Mouse (Mus musculus): ENCODE results near the gene Elmo2. TPM values are rescaled to one million over a fixed set of nuclear protein-coding genes. Genes with fewer than 3 reads are reported as not detected.
A peak's percentile ranks its signal among the peaks of the same experiment; 100 is the strongest.

Elmo2 gene
- polyA plus RNA-seq, 1 experiment from 2014 or later: 70.6 TPM

DNA sequence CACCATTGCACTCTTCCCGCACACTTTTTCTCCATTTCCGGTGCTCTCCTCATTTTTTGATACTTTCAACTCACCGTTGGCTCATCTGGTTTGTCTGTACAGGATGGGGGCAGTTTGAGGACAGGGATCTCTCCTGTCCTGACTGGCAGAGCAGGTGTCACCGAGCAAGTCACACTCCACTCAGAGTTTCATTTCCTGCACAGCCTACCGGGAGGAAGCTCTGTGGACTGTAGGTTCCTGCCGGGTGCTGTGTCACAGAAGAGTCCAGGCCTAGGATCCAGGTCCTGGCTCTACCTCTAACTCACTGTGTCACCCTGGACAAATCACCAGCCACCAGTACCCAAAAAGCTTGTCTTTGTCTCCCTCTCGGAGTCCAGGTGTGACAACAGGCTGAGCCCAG is 84.5 kb downstream of the Elmo2 start:
- WGBS: 60% methylated on average over 7 of the region's 7 CpGs
- H3K4me1 ChIP-seq (ENCODE audit: control insufficient read depth, insufficient read depth, low read length): no peaks in the 10 kb centered on the region

DNA sequence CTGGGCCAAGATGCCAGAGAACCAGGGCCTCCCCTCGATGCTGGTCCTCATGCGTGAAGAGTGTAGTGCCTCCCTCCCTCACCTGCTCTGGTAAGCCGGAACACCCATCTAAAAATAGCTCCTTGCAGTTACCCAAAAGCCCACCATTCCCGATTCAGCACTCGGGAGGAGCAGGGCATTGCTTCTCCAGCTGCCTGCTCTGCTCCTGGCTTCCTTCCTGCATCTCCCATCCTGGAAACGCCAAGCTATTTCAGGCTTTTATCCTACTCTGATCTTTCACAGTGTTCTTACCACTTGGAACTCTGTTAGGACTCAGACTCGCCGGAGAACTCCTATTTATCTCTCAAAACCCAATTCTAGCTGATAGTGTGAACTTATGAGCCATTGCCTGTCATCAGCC is 85.9 kb downstream of the Elmo2 start:
- no peak for ATAC-seq (ENCODE audit: low read depth)
- H3K27me3 ChIP-seq (replicated peaks; ENCODE audit: control insufficient read depth, insufficient read depth, low read length): peaks cover 93% of the 10 kb centered on the region
- 40% methylated on average over 7 of the region's 8 CpGs for WGBS
- H3K4me2 ChIP-seq (ENCODE audit: low read depth, low read length): no peak overlapping the region
- no peak overlapping the region for H3K9ac ChIP-seq (ENCODE audit: low read depth, low read length)
- H3K4me3 ChIP-seq (ENCODE audit: low read depth, low read length): no peak overlapping the region
- DNase-seq (ENCODE audit: low spot score): no peak
- H3K9me3 ChIP-seq (ENCODE audit: control insufficient read depth, low read length): no peaks in the 10 kb centered on the region
- H3K27ac ChIP-seq (replicated peaks; ENCODE audit: low read depth, low read length): no peak overlapping the region
- H3K36me3 ChIP-seq (ENCODE audit: control insufficient read depth, insufficient read depth, low read length): no peaks in the 10 kb centered on the region
- no peaks in the 10 kb centered on the region for H3K4me1 ChIP-seq (ENCODE audit: control insufficient read depth, insufficient read depth, low read length)

More for the DNA sequence above, 84.5 kb downstream of the Elmo2 start:
- Histone ChIP-seq H3K4me3 (ENCODE audit: low read depth, low read length) (no peak overlapping the region), H3K9me3 (ENCODE audit: control insufficient read depth, low read length) (no peaks in the 10 kb centered on the region), H3K27ac (replicated peaks; ENCODE audit: low read depth, low read length) (no peak overlapping the region), H3K36me3 (ENCODE audit: control insufficient read depth, insufficient read depth, low read length) (no peaks in the 10 kb centered on the region), H3K9ac (ENCODE audit: low read depth, low read length) (no peak overlapping the region), H3K4me2 (ENCODE audit: low read depth, low read length) (no peak overlapping the region), H3K27me3 (replicated peaks; ENCODE audit: control insufficient read depth, insufficient read depth, low read length) (peaks cover 90% of the 10 kb centered on the region)
- DNase-seq (ENCODE audit: low spot score) (no peak), ATAC-seq (ENCODE audit: low read depth) (no peak)

DNA sequence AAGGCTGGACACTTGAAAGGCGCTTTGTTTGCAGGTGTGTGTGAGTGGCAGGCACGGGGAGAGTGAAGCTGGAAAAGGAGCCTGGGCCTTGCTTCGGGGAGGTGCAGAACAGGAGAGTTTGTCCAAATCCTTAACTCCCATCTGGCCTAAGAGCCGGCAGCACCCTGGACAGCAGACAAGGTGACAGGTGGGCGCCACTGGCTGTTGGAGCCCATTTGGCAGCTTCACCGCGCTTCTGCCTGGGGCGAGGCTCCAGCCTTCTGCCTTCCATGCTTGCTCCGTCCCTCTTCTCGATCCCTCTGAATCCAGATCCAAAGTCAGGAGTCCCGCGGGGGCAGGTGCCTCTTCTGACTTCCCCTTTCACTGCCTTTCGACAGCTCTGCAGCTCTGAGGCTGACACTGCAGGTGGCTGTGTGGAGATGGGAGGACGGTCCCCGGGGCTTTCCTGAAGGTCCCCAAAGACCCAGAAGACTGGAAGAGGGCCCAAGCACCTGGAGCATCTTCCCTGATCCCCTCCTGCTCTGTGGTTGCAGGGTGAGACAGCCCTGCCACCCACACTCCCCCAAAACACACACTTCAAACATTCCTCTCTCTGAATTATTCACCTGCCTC is 86.6 kb downstream of the Elmo2 start:
- Histone ChIP-seq H3K27ac (replicated peaks; ENCODE audit: low read depth, low read length) (no peak overlapping the region), H3K9me3 (ENCODE audit: control insufficient read depth, low read length) (no peaks in the 10 kb centered on the region), H3K4me1 (ENCODE audit: control insufficient read depth, insufficient read depth, low read length) (peaks cover 5% of the 10 kb centered on the region; the same call in 1 of the 2 replicates), H3K4me2 (ENCODE audit: low read depth, low read length) (no peak overlapping the region), H3K4me3 (ENCODE audit: low read depth, low read length) (no peak overlapping the region), H3K27me3 (replicated peaks; ENCODE audit: control insufficient read depth, insufficient read depth, low read length) (peaks cover 95% of the 10 kb centered on the region), H3K36me3 (ENCODE audit: control insufficient read depth, insufficient read depth, low read length) (no peaks in the 10 kb centered on the region), H3K9ac (ENCODE audit: low read depth, low read length) (no peak overlapping the region)
- WGBS: 9% methylated on average over 15 of the region's 15 CpGs
- peak; percentile 22 for DNase-seq (ENCODE audit: low spot score)
- no peak for ATAC-seq (ENCODE audit: low read depth)

DNA sequence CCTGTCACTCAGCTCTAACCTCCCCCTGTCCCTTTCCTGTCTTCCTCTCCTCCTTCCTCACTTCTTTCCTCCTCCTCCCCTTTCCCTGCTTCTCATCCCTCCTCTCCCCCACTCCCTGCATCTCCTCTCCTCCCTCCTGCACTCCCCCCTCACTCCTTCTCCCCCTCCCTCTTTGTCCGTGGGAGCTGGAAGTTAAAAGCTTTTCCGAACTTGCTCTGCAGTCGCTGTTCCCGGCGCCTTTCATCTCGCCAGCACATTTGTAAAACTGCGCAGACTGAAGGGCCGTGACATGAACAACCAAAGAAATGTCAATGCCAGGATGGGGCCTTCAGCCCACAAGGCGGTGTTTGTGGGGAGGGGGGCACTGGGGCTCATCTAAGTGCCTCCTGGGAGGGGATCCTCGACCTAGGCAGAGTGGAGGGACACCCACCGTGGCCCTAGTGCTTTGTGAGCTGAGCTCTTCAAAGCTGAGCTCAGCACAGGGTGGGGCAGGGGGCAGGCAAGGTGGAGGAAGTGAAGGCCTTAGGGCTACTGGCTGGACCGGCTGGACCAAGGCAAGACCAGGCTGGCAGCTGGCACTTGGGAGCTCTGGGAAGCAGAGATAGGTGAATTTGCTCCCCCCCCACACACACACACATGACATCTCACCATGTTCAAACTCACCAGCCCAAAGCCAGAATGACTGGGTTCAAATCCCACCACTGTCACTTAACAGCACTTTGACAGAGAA is 87.7 kb downstream of the Elmo2 start:
- H3K27me3 ChIP-seq (replicated peaks; ENCODE audit: control insufficient read depth, insufficient read depth, low read length): peaks cover 98% of the 10 kb centered on the region
- peaks cover 8% of the 10 kb centered on the region; the same call in 1 of the 2 replicates for H3K4me1 ChIP-seq (ENCODE audit: control insufficient read depth, insufficient read depth, low read length)
- DNase-seq (ENCODE audit: low spot score) (no peak), ATAC-seq (ENCODE audit: low read depth) (no peak)
- H3K9me3 ChIP-seq (ENCODE audit: control insufficient read depth, low read length): no peaks in the 10 kb centered on the region
- H3K4me3 ChIP-seq (ENCODE audit: low read depth, low read length): no peak overlapping the region
- 5% methylated on average over 12 of the region's 12 CpGs for WGBS
- H3K27ac ChIP-seq (replicated peaks; ENCODE audit: low read depth, low read length): no peak overlapping the region
- no peaks in the 10 kb centered on the region for H3K36me3 ChIP-seq (ENCODE audit: control insufficient read depth, insufficient read depth, low read length)
- no peak overlapping the region for H3K9ac ChIP-seq (ENCODE audit: low read depth, low read length)
- no peak overlapping the region for H3K4me2 ChIP-seq (ENCODE audit: low read depth, low read length)

Other genes with a start within 250 kb of the Elmo2 start
- gene 1700025C18Rik, start 235.7 kb downstream of the Elmo2 start, polyA plus RNA-seq (2014; fragmentation: Nextera tagmentation; extraction: Ambion mirVana): not detected in 2 replicates
- gene Cdh22, start 91.6 kb downstream of the Elmo2 start, polyA plus RNA-seq (2014; fragmentation: Nextera tagmentation; extraction: Ambion mirVana): 0.33 and 0.93 TPM in 2 replicates
- 45.6 and 52.1 TPM in 2 replicates for gene Slc35c2, start 38.6 kb downstream of the Elmo2 start, polyA plus RNA-seq (2014; fragmentation: Nextera tagmentation; extraction: Ambion mirVana)
- gene Zfp663, start 42.2 kb upstream of the Elmo2 start, polyA plus RNA-seq (2014; fragmentation: Nextera tagmentation; extraction: Ambion mirVana): 0.55 and 0.64 TPM in 2 replicates
- 8.7 TPM in 2 replicates for gene Zfp334, start 61.8 kb upstream of the Elmo2 start, polyA plus RNA-seq (2014; fragmentation: Nextera tagmentation; extraction: Ambion mirVana)
- gene Ocstamp, start 73.9 kb upstream of the Elmo2 start, polyA plus RNA-seq (2014; fragmentation: Nextera tagmentation; extraction: Ambion mirVana): 0.35 and 1.1 TPM in 2 replicates
- 1.6 and 1.9 TPM in 2 replicates for gene Slc13a3, start 146.8 kb upstream of the Elmo2 start, polyA plus RNA-seq (2014; fragmentation: Nextera tagmentation; extraction: Ambion mirVana)
- 32.8 and 35.4 TPM in 2 replicates for gene Trp53rka, start 166.8 kb upstream of the Elmo2 start, polyA plus RNA-seq (2014; fragmentation: Nextera tagmentation; extraction: Ambion mirVana)
- gene Slc2a10, start 177.3 kb upstream of the Elmo2 start, polyA plus RNA-seq (2014; fragmentation: Nextera tagmentation; extraction: Ambion mirVana): 10.4 and 11.7 TPM in 2 replicates

Measured in embryonic facial prominence, embryonic 14.5 days (tissue).